Mouse (Mus musculus): Measurements from ENCODE around the gene Ctsw. TPM values are rescaled to one million over a fixed set of nuclear protein-coding genes. Genes with fewer than 3 reads are reported as not detected.

Gene Ctsw
- total RNA-seq, 1 experiment from 2014 or later, result not detected

Other genes starting within 250 kb of the Ctsw start
- gene Pacs1, start 195.4 kb downstream of the Ctsw start, total RNA-seq (2021), result 18.0 and 26.9 TPM in 2 replicates
- 175 and 194 TPM in 2 replicates for gene Sf3b2, start 173.1 kb downstream of the Ctsw start, total RNA-seq (2021)
- not detected in 2 replicates for gene Gal3st3, start 170.2 kb downstream of the Ctsw start, total RNA-seq (2021)
- gene Catsper1, start 132.8 kb downstream of the Ctsw start, total RNA-seq (2021), result not detected in 2 replicates
- 1.6 TPM in 1 of 2 replicates, not detected in the other for gene Cst6, start 118.9 kb downstream of the Ctsw start, total RNA-seq (2021)
- gene Eif1ad, start 101.8 kb downstream of the Ctsw start, total RNA-seq (2021), result 25.0 and 25.1 TPM in 2 replicates
- 148 and 160 TPM in 2 replicates for gene Banf1, start 101.3 kb downstream of the Ctsw start, total RNA-seq (2021)
- 49.8 and 93.4 TPM in 2 replicates for gene Sart1, start 79.8 kb downstream of the Ctsw start, total RNA-seq (2021)
- gene Tsga10ip, start 66.0 kb downstream of the Ctsw start, total RNA-seq (2021), result not detected in 2 replicates
- 182 and 221 TPM in 2 replicates for gene Drap1, start 43.5 kb downstream of the Ctsw start, total RNA-seq (2021)
- gene AI837181, start 43.4 kb downstream of the Ctsw start, total RNA-seq (2021), result 43.1 and 51.1 TPM in 2 replicates
- not detected in 2 replicates for gene Fosl1, start 21.0 kb downstream of the Ctsw start, total RNA-seq (2021)
- 7.2 and 10.9 TPM in 2 replicates for gene Ccdc85b, start 10.6 kb downstream of the Ctsw start, total RNA-seq (2021)
- gene Fibp, start 7.9 kb downstream of the Ctsw start, total RNA-seq (2021), result 53.7 and 100 TPM in 2 replicates
- 55.5 and 56.3 TPM in 2 replicates for gene Efemp2, start 5.4 kb upstream of the Ctsw start, total RNA-seq (2021)
- gene Mus81, start 19.9 kb upstream of the Ctsw start, total RNA-seq (2021), result 31.1 and 35.0 TPM in 2 replicates
- gene Cfl1, start 21.9 kb upstream of the Ctsw start, total RNA-seq (2021), result 625 and 632 TPM in 2 replicates
- gene 1700020D05Rik, start 35.3 kb upstream of the Ctsw start, total RNA-seq (2021), result 2.2 and 3.7 TPM in 2 replicates
- 13.1 and 18.4 TPM in 2 replicates for gene Snx32, start 42.0 kb upstream of the Ctsw start, total RNA-seq (2021)
- not detected in 2 replicates for gene Ovol1, start 92.1 kb upstream of the Ctsw start, total RNA-seq (2021)
- 13.1 and 16.4 TPM in 2 replicates for gene Ap5b1, start 99.5 kb upstream of the Ctsw start, total RNA-seq (2021)
- gene Rnaseh2c, start 133.4 kb upstream of the Ctsw start, total RNA-seq (2021), result 97.8 and 144 TPM in 2 replicates
- 74.6 and 86.3 TPM in 2 replicates for gene Kat5, start 141.7 kb upstream of the Ctsw start, total RNA-seq (2021)
- 96.3 and 101 TPM in 2 replicates for gene Rela, start 169.0 kb upstream of the Ctsw start, total RNA-seq (2021)
- gene Sipa1, start 195.2 kb upstream of the Ctsw start, total RNA-seq (2021), result 61.8 and 76.7 TPM in 2 replicates
- 43.7 and 49.7 TPM in 2 replicates for gene Map3k11, start 220.2 kb upstream of the Ctsw start, total RNA-seq (2021)
- gene Pcnx3, start 220.4 kb upstream of the Ctsw start, total RNA-seq (2021), result 110 and 124 TPM in 2 replicates
- gene Kcnk7, start 235.9 kb upstream of the Ctsw start, total RNA-seq (2021), result not detected in 2 replicates